Mouse (Mus musculus): ENCODE results near the gene Skor1.

Gene Skor1

DNA sequence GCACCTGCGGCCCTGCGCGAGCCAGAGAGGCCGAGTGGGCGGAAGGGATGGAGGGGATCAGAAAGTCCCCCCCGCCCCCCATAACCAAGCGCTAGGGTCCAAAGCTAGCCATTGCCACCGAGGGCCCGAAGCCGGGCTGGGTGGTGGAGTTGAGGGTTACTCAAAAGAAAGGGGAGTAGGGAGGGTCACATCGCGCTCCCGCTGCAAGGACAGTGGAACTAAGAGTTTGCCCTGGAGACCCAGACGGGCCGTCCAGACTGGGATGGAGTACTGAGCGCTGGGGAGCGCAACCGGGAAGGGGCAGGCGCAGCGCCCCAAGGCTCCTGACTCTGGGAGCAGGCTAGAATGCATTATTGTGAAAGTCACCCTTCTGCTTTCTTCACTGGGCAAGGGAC lies 608 bp upstream of the Skor1 start:
- no peak for DNase-seq (ENCODE audit: low spot score in 2 of 2)

DNA sequence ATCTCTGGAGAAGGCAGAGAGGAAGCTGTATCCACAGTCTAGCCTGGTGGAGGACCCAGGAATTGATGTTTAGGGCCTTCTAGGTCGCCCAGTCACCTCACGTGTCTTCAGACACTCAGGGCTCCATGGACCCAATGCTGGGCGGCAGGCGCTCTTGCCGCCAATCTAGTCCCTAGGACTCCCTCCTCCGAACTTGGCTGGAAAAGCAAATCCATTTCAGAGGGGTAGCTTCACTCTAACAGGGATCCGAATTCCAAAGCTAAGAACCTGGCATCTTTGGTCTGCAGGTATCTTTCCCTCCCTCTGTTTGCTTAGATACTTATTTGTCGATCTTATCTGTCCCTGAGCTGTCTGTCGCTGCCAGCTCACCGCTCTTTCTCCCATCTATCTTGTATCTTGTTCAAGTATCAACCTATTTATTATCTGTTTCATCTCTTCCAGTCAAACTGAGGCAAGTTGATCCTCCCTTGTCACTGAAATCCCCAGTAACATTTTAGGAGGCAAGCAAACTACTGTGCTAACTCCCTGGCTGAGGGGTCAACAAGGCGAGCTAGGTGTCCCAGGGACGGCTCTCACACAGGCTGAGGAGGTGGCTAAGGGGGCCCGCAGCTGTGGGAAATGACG lies 863 bp downstream of the Skor1 start:
- no peak for DNase-seq (ENCODE audit: low spot score in 2 of 2)

- no peak for DNase-seq (ENCODE audit: low spot score in 2 of 2)
Observed at GRCm38 (mm10) chr9:63147296-63147695, 1.5 kb downstream of the Skor1 start.

GRCm38 (mm10) chr9:63146856-63147274 lies 1.9 kb downstream of the Skor1 start:
- DNase-seq (ENCODE audit: low spot score in 2 of 2), result no peak

DNA sequence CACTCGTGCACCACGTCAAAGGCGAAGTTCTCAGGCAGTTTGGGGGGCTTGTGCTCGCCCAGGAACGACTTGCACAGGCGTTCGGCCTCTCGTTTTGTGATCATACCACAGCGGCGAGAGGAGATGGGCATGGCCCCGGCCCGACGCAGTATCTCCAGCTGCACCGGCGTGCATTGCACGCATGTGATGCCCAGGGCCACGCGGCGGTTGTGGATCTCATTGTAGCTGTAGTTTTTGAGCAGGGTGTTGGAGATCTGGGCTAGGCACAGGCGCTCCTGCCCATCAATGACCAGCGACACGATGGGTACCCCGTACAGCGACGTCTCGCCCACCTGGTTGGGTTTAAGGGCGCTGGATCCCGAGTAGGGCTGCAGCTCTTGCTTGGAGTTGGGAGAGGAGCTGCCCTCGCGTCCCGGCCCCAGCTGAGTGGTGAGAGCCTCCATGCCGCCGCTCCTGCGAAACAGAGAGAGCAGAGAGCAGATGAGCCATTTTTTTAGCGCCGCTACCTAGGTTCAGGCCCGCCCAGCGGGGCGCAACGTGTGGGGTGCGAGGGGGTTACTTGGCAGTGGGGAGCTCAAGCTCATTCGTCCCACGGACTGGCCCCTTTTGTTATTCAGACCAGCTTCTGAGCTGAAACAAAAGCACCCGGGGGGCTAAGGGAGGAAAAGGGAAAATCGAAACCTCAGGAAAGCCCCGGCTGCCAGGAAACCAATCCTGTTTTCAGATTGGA lies 2.5 kb downstream of the Skor1 start:
- no peak for DNase-seq (ENCODE audit: low spot score in 2 of 2)

DNA sequence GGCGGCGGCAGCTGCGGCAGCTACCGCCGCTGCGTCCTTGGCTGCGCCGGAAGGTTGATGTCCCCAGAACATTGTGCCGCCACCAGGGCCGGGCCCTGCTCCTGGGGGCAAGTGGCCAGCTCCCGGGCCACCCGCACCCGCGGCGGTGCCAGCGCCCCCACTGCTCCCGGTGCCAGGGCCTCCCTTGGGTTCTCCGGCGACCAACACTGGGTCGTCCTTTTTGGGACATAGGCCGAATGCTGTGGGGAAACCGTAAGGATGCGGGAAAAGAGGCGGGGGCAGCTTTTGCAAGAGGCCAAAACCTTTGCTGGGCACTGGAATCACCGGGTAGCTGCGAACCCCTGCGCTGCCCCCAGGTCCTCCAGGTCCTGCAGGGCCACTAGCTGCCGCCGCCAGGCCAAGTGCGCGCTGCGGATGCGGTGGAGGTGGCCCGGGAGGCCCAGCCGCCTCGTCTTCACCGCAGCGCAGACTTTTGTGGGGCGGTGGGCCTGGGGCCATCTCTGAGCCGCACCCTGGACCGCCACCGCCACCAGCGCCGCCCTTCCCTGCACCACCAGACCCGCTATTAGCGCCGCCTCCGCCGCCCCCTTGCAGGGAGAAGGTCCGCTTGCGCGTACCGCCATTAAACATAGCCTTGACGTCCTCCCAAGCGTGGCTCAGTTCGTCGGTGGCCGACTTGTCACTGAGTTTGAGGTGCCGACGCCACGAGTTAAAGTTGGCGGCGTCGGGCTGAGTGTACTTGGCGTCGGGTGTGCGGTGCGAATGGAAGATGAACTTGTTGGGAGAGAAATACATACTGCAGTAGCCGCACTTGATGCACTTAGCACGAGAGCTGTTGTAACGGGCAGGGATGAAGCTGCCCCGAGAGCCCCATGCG lies 3.3 kb downstream of the Skor1 start:
- no peak for DNase-seq (ENCODE audit: low spot score in 2 of 2)

DNA sequence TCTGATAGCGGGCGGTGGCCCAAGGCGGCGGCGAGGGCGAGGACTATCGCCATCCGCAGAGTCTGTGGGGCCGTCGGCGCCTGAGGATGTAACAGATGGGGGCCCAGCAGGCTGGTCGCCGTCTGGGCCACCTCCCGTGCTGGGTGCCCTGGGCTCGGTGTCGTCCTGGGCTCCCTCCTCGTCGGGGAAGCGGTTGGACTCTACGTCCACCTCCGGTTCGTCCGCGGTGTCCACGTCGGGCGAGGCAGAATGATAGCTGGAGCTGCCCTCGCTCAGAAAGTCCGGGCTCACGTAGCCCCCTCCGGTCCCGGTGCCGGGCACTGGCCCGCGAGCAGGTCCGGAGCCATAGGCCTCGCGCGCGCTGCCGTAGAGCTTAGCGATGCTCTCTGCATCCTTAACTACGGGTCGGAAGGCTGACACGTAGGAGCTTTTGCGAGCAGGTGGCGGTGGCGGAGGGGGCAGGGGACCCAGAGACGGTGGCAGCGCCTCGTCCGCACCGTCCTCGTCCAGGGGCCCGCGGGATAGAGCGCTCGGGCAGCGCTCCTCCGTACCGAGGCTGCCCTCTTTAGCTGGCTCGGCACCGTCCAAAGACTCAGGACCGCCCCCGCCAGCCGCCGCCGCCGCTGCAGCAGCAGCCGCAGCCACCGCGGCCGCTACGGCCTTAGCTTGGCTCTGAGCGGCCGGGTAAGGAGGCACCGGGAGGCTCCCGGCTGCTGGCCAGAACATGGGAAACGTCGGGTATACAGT lies 4.1 kb downstream of the Skor1 start:
- DNase-seq (ENCODE audit: low spot score in 2 of 2), result no peak

DNA sequence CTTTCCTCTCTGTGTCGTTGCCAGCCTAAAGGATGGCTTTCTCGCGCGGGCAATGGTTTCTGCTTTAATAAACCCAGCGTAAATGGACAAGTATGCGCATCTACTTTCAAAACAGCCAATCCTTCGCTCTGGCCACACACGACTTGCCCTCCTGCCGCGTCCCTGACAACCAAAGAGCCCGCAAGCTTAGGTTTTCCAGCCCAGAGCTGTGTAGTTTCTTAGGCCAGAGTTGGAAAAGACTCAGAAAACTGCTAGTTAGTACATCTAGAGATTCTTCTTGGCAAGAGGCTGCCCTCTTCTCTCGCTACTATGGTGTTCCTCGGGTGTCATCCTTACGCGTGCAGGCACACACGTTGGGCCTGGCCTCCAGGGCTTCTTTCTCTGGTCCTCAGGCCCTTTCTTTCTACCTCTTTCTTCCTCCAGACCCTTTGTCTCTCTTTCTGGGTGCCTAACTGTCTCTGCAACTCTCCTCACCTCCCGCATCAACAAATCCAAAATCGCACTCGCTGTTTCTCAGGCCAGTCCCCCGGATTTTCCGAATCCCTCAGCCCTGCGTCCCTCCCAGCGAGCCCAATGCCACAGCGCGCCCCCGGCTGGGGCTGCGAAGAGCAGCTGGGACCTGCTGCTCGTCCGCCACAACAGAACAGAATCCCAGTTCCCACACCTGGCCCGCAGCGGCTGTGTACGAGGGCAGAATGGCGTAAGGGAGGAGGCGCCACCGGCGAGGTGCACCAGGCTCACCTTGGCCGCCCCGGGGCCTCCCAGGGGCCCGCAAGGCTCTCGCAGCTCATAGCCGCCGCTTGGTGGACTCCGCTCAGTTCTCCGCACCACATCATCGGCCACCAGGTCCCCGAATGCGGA lies 4.9 kb downstream of the Skor1 start:
- DNase-seq (ENCODE audit: low spot score in 2 of 2), result no peak

DNA sequence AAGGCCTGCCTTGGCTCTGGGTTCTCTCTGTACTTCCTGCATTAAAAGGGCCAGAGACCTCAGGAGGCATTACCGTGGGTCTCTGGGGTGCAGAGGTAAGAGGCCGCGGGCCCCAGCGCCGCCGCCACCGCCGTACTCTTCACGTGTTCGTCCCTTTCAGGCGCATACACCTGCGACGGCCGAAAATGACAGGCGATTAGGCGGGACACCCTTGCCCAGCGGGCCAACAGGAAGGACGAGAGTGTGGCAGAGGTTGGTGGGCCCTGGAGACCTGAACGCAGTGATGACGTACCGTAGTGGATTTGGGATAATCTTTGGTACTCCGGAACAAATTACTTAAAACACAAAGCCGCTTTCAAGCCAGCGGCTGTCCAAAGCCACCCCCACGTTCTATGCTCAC lies 5.5 kb downstream of the Skor1 start:
- DNase-seq (ENCODE audit: low spot score in 2 of 2), result no peak

GRCm38 (mm10) chr9:63142335-63143036 lies 6.3 kb downstream of the Skor1 start:
- no peak for DNase-seq (ENCODE audit: low spot score in 2 of 2)

DNA sequence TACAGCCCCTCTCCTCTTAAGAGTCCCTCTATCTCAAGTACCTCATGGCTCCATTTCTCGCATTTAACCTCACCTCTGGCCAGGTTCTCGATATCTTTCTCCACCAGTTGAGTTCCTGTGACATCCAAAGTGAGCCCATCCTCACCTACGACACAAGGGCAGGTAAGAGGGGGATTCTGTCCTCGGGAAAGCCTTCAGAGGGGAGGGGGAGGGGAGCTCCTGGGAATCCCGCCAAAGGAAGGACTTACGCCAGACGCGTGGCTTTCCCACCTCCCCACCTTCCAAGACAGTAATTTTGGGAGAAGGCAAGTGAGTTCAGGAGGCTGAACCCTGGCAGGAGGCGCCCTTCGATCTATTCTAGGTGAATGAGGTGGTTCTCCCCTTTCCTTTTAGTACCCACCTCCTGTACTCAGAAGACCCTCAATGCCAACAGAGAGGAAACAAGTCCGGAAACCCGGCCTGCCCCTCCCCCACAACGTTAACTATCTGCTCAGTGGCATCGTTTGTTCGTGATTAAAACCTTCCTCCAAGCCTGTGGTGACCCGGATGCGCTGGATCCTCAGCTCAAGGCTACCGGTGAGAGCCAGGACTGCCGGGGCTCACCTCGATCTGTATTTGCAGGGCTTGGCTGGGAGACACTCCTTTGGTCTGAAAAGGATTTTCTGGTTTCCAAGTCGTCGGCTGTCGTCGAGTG lies 7.0 kb downstream of the Skor1 start:
- no peak for DNase-seq (ENCODE audit: low spot score in 2 of 2)

DNA sequence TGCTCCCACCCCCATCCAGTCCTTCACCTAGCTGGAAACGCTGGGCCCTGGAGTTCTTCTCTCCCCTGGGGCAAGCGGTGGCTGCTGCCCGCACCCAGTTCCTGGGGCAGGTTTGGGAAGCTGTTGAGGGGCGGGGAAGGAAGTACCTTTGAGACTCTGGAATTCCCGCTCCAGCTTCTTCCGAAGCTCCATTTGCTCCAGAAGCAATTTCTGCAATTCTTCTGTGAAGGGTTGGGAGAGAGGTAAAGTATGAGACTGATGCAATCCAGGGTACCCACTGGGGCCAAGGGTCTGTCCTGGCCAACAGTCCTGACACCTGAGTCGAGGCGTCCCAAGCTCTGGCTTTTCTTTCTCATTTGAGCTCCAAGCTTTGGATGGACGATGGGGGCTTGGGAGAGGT lies 8.6 kb downstream of the Skor1 start:
- DNase-seq (ENCODE audit: low spot score in 2 of 2), result no peak

DNA sequence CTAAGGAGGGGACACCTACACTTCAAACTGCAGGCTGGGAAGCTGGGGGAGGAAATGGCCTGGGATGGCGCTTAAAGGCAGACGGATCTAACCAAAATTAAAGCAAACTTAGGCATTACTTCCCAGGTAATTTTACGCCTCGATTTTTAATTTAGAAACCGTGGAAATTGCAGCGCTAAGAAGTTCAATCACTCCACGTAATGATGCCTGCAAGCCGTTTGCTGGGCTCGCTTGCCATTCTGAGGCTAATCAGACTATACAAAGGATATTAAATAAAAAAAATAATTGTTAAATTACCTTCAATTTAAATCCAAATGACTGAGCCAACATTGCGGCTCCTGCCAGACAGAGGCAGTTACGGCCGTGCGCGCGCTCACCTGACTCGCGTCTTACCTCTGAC lies 9.1 kb downstream of the Skor1 start:
- DNase-seq (ENCODE audit: low spot score in 2 of 2), result no peak

DNA sequence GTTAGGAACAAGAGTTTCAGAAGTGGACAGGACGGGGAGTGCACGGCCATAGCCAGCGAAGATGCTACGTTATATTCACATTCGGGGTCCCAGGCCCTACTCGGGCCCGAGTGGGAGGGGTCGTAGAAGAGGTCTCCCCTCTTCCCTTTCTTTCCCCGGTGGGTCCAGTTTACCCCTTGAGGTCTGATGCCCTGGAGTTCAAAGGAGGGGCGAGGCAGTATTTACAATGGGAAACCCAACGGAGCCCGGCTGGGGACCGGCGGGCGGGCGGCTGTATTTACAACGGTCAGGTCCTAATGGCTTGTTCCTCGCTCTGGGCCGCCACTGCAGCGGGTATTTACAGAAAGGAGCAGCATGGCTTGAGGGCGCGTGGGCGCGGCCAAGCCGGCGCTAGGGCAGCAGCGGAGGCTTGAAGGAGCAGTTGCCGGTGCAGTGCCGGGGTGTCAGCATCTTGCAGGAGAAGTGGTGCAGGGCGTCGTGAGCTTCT lies 10.2 kb downstream of the Skor1 start:
- no peak for DNase-seq (ENCODE audit: low spot score in 2 of 2)

DNA sequence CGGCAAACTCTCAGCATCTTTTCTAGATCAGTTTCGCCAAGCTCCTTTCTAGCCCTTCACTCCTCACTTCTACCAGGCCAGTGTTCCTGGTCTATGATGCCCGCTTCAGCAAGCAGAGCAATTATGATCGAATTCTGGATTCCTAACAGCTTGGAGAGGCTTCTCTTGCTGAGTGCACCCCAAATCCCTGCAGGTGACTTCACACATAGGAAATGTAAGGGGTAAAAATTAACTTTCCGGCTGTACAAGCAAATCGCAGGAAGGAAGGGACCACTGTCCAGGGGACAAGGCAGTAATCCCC lies 11.2 kb downstream of the Skor1 start:
- DNase-seq (ENCODE audit: low spot score in 2 of 2), result no peak

DNA sequence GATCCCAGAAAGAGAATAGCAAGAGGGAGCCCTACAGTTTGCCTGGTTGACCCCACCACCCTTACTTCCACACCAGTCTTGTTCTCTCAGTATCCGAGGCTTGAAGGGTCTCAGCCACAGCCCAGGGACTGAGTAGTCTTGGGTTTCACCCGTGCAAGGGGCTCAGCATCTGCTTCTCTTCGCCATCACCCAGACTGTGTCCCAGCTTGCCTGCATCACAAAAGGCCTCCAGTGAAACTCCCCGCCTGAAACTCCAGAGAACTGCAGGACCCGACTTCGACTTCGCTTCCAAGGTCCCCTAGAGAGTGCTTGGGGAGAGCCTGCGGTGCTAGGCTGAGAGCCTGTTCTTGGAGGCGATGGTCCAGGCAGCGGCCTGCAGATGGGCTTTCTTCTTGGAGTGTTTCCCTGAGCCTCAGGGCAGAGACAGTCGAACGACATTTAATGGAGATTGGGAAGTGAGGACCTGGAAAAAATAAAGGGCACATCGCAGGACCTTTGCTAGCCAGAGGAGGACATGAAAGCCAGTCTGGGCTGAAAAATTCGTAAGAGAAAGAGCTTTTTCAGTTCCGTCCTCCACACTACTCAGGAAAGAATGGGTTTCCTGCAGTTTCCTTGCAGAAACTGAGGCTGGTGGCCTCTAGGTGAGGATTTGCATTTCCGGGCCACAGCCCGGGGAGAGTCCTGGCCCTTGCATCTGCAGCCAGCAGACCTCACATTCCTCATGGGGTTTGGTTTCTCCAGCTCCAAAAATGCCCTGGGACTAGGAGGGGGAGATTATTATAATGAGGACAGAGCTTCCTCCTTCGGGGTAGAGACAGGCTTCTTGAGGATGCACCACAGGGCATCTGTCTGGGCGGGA lies 11.8 kb downstream of the Skor1 start:
- DNase-seq (ENCODE audit: low spot score in 2 of 2), result no peak

DNA sequence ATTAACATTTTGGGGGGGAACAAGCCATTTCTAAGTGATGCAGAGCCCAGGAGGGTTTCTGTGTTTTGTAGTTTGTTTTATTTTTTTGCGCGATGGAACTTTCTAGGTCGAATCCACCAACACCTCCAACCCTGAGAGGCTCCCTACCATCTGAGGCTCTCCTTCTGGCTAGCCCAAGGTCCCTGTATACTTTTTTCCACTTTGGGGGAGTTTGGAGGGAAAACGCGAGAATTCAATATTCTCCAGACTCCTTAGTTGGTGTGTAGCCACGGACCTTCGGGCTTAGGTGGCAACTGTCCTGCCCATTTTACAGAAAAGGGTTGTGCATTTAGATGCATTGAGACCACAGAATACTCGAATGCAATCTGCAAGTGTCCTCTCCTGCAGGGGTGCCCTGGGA lies 12.5 kb downstream of the Skor1 start:
- DNase-seq (ENCODE audit: low spot score in 2 of 2), result no peak

GRCm38 (mm10) chr9:63135801-63136200 lies 13.0 kb downstream of the Skor1 start:
- peak in 1 of 2 experiments; percentile 72 for DNase-seq (ENCODE audit: low spot score in 2 of 2)

DNA sequence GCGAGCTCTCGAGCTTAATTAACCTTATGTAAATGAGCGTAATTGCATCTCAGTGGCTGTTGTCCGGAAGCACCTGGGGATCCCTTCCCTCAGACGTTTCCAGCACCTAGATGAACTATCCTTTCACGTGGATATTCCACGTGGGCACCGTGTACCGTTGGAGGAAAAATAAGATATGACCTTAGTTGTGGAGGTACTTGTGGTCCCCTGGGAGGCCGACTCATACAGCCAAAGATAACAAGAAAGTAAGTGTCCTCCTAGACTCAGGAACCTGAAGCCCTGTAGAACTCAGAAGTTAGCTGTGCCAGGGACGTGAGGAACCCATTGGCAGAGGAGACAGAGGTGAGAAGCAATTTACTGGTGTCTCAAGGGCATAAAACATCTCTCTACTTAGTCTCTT lies 13.4 kb downstream of the Skor1 start:
- DNase-seq (ENCODE audit: low spot score in 2 of 2), result no peak
